Mouse (Mus musculus) gonadal fat pad, adult 2 months (tissue): ENCODE results near the gene Shc3. TPM values are rescaled to one million over a fixed set of nuclear protein-coding genes. Genes with fewer than 3 reads are reported as not detected.

ENCODE experiments used
- polyA plus RNA-seq: library from polyadenylated mRNA; depleted of rRNA; stranded (reverse); fragments of >200 nt; gene quantifications from 2 replicates; pipeline ENCODE4 v1.2.3, GENCODE M21; 2012; rRNA removed

Shc3 gene
- polyA plus RNA-seq, 1 experiment, result 0.34 TPM

Other genes starting within 250 kb of the Shc3 start
- gene S1pr3, start 160.8 kb downstream of the Shc3 start, polyA plus RNA-seq, result 15.5 and 15.8 TPM in 2 replicates
- gene Cks2, start 75.8 kb upstream of the Shc3 start, polyA plus RNA-seq, result 7.0 and 11.2 TPM in 2 replicates
- 17.5 and 17.7 TPM in 2 replicates for gene Secisbp2, start 82.3 kb upstream of the Shc3 start, polyA plus RNA-seq
- gene Sema4d, start 224.3 kb upstream of the Shc3 start, polyA plus RNA-seq, result 7.5 and 14.1 TPM in 2 replicates